In genomic region chr11:57496462-57497039, GRCm38 (mm10) we compare ENCODE assay signal across 22 mouse cellular contexts. TPM values are rescaled to one million over a fixed set of nuclear protein-coding genes. Genes with fewer than 3 reads are reported as not detected.
DNase-seq lines count a peak whose midpoint lies in the region; ATAC-seq lines count a peak whose summit lies in the region.
"Had no signal": no experiment of that assay in that cellular context is flagged by ENCODE, and none has a peak within 500 bp of the region (broad histone marks: within the 10 kb centered on the region; RNA-seq: fewer than 3 reads in every experiment).

No protein-coding gene starts in this region.

- H3K4me1 ChIP-seq in midbrain, embryonic 14.5 days (ENCODE audit: control insufficient read depth, insufficient read depth, low read length), result no peaks in the 10 kb centered on the region
- no peaks in the 10 kb centered on the region for H3K4me1 ChIP-seq in midbrain, embryonic 11.5 days (ENCODE audit: control insufficient read depth, insufficient read depth, low read length)
- no peaks in the 10 kb centered on the region for H3K4me1 ChIP-seq in midbrain, embryonic 16.5 days (ENCODE audit: control insufficient read depth, insufficient read depth, low read length)
- H3K4me1 ChIP-seq: kidney, embryonic 15.5 days; limb, embryonic 12.5 days; neural tube, embryonic 12.5 days had no signal

- 33% methylated on average over 3 of the region's 3 CpGs for WGBS in midbrain, embryonic 14.5 days
- 46% methylated on average over 3 of the region's 3 CpGs for WGBS in midbrain, embryonic 11.5 days
- WGBS in midbrain, embryonic 16.5 days, result 25% methylated on average over 3 of the region's 3 CpGs

- no peak overlapping the region for H3K9ac ChIP-seq in midbrain, embryonic 14.5 days (replicated peaks; ENCODE audit: low read length)
- no peak overlapping the region for H3K9ac ChIP-seq in midbrain, embryonic 11.5 days (ENCODE audit: low read length)
- no peak overlapping the region for H3K9ac ChIP-seq in midbrain, embryonic 16.5 days (ENCODE audit: low read depth, low read length)
- H3K9ac ChIP-seq: kidney, embryonic 15.5 days; limb, embryonic 12.5 days; liver, embryonic 13.5 days; neural tube, embryonic 12.5 days had no signal

- DNase-seq in adrenal gland, adult 2 months, result peak; percentile 36
- DNase-seq in adrenal gland, postnatal 4 days (ENCODE audit: low spot score in 2 of 2), result no peak
- DNase-seq in midbrain, embryonic 14.5 days, result peak; percentile 58
- no peak for DNase-seq in midbrain, embryonic 11.5 days (ENCODE audit: low spot score, missing footprints)
- DNase-seq in adipocyte (ENCODE audit: low spot score), result no peak
- DNase-seq in left cerebral cortex, postnatal 14 days (ENCODE audit: low spot score in 2 of 2), result no peak
- DNase-seq: cerebellum, adult 11-12 months; cerebellum, postnatal 25 days; embryo, embryonic 11 days; gastrocnemius, adult 2 months; heart, postnatal 10 days; kidney, postnatal 4 days; layer of hippocampus, adult 9-11 months; liver, embryonic 13.5 days; right cerebral cortex, postnatal 25 days had no signal

- no peaks in the 10 kb centered on the region for H3K9me3 ChIP-seq in midbrain, embryonic 14.5 days (ENCODE audit: control insufficient read depth, low read length)
- no peaks in the 10 kb centered on the region for H3K9me3 ChIP-seq in midbrain, embryonic 11.5 days (ENCODE audit: control insufficient read depth, low read length)
- no peaks in the 10 kb centered on the region for H3K9me3 ChIP-seq in midbrain, embryonic 16.5 days (replicated peaks; ENCODE audit: control insufficient read depth, low read length, poor library complexity, severe bottlenecking)
- H3K9me3 ChIP-seq: kidney, embryonic 15.5 days; limb, embryonic 12.5 days; liver, embryonic 13.5 days; neural tube, embryonic 12.5 days had no signal

- no peak overlapping the region for H3K4me3 ChIP-seq in midbrain, embryonic 14.5 days (replicated peaks; ENCODE audit: low read depth, low read length)
- H3K4me3 ChIP-seq in midbrain, embryonic 11.5 days (ENCODE audit: low read depth, low read length), result no peak overlapping the region
- no peak overlapping the region for H3K4me3 ChIP-seq in midbrain, embryonic 16.5 days (ENCODE audit: low read depth, low read length)
- H3K4me3 ChIP-seq: gastrocnemius, adult 2 months; kidney, embryonic 15.5 days; limb, embryonic 12.5 days; liver, embryonic 13.5 days; neural tube, embryonic 12.5 days had no signal

- ATAC-seq in midbrain, embryonic 14.5 days (ENCODE audit: low FRiP score, low TSS enrichment), result no peak
- no peak for ATAC-seq in midbrain, embryonic 11.5 days (ENCODE audit: low FRiP score)
- no peak for ATAC-seq in midbrain, embryonic 16.5 days
- no peak for ATAC-seq in erythroid progenitor cell, adult 5-6 weeks (replicated peaks; ENCODE audit: low FRiP score, poor library complexity, severe bottlenecking)
- ATAC-seq: CD4-positive, CD25-positive, alpha-beta regulatory T cell, adult 4 months had no signal

- 0 out of 2 replicates have a peak overlapping the region, but pooled peaks have one; percentile 32 for H3K27ac ChIP-seq in midbrain, embryonic 14.5 days (replicated peaks; ENCODE audit: low read depth, low read length)
- H3K27ac ChIP-seq in midbrain, embryonic 11.5 days (ENCODE audit: low read depth, low read length), result no peak overlapping the region; the same call in 1 of the 2 replicates
- H3K27ac ChIP-seq in midbrain, embryonic 16.5 days (ENCODE audit: low read length), result peak overlapping the region; percentile 28; the same call in 1 of the 2 replicates
- H3K27ac ChIP-seq: gastrocnemius, adult 2 months; kidney, embryonic 15.5 days; limb, embryonic 12.5 days; liver, embryonic 13.5 days; neural tube, embryonic 12.5 days had no signal

- no peaks in the 10 kb centered on the region for H3K27me3 ChIP-seq in midbrain, embryonic 14.5 days (ENCODE audit: control insufficient read depth, insufficient read depth, low read length)
- no peaks in the 10 kb centered on the region for H3K27me3 ChIP-seq in midbrain, embryonic 11.5 days (ENCODE audit: control insufficient read depth, insufficient read depth, low read length)
- no peaks in the 10 kb centered on the region for H3K27me3 ChIP-seq in midbrain, embryonic 16.5 days (ENCODE audit: control insufficient read depth, insufficient read depth, low read depth, low read length)
- H3K27me3 ChIP-seq: kidney, embryonic 15.5 days; limb, embryonic 12.5 days; liver, embryonic 13.5 days; neural tube, embryonic 12.5 days had no signal

- no peak overlapping the region for H3K4me2 ChIP-seq in midbrain, embryonic 14.5 days (ENCODE audit: low read length)
- no peak overlapping the region for H3K4me2 ChIP-seq in midbrain, embryonic 11.5 days
- no peak overlapping the region for H3K4me2 ChIP-seq in midbrain, embryonic 16.5 days (ENCODE audit: low read length)
- H3K4me2 ChIP-seq: heart, embryonic 11.5 days; kidney, embryonic 15.5 days; limb, embryonic 12.5 days; liver, embryonic 13.5 days; neural tube, embryonic 12.5 days had no signal

- intact Hi-C loops in left cerebral cortex, postnatal 14 days (cut with DNase I), result no loop called here

- peaks cover 74% of the 10 kb centered on the region for H3K36me3 ChIP-seq in midbrain, embryonic 14.5 days (ENCODE audit: control insufficient read depth, insufficient read depth, low read length)
- H3K36me3 ChIP-seq in midbrain, embryonic 11.5 days (ENCODE audit: control insufficient read depth, insufficient read depth, low read length), result peaks cover 8% of the 10 kb centered on the region; the same call in 1 of the 2 replicates
- H3K36me3 ChIP-seq in midbrain, embryonic 16.5 days (ENCODE audit: control insufficient read depth, insufficient read depth, low read length), result peaks cover 34% of the 10 kb centered on the region

RNA-seq across cellular contexts. Expression of gene Fam114a2, which starts 21.9 kb away (rescaled TPM):
- total RNA-seq in adrenal gland, adult 2 months (2021), result 10 to 100 TPM; 62.1 to 66.5 TPM
- polyA plus RNA-seq in adrenal gland, adult 2 months (2012; rRNA removed), result 18.1 and 22.7 TPM in 2 replicates
- 10 to 100 TPM; 54.9 to 60.5 TPM for total RNA-seq in adrenal gland, postnatal 4 days (2021)
- 62.4 and 70.0 TPM in 2 replicates for polyA plus RNA-seq in midbrain, embryonic 14.5 days (2014; fragmentation: Nextera tagmentation; extraction: Ambion mirVana)
- polyA plus RNA-seq in midbrain, embryonic 11.5 days (2014; fragmentation: Nextera tagmentation; extraction: Ambion mirVana), result 52.5 and 56.4 TPM in 2 replicates
- polyA plus RNA-seq in midbrain, embryonic 16.5 days (2015; fragmentation: Nextera tagmentation; extraction: Ambion mirVana), result 77.4 and 88.9 TPM in 2 replicates
- total RNA-seq in erythroid progenitor cell, adult 5-6 weeks (2015; ENCODE audit: low replicate concordance), result 16.3 and 23.1 TPM in 2 replicates
- total RNA-seq in erythroid progenitor cell, adult 5-6 weeks (2017; ENCODE audit: low replicate concordance), result 12.0 and 34.5 TPM in 2 replicates
- total RNA-seq in left cerebral cortex, postnatal 14 days (2021), result 10 to 100 TPM; 29.7 to 33.1 TPM

RNA-seq across cellular contexts. Expression of gene Mfap3, which starts 21.9 kb away (rescaled TPM):
- 10 to 100 TPM; 22.3 to 26.3 TPM for total RNA-seq in adrenal gland, adult 2 months (2021)
- 5.0 and 6.7 TPM in 2 replicates for polyA plus RNA-seq in adrenal gland, adult 2 months (2012; rRNA removed)
- total RNA-seq in adrenal gland, postnatal 4 days (2021), result 10 to 100 TPM; 41.0 to 45.2 TPM
- 53.4 and 68.1 TPM in 2 replicates for polyA plus RNA-seq in midbrain, embryonic 14.5 days (2014; fragmentation: Nextera tagmentation; extraction: Ambion mirVana)
- 61.9 and 66.0 TPM in 2 replicates for polyA plus RNA-seq in midbrain, embryonic 11.5 days (2014; fragmentation: Nextera tagmentation; extraction: Ambion mirVana)
- 63.8 and 64.3 TPM in 2 replicates for polyA plus RNA-seq in midbrain, embryonic 16.5 days (2015; fragmentation: Nextera tagmentation; extraction: Ambion mirVana)
- total RNA-seq in erythroid progenitor cell, adult 5-6 weeks (2015; ENCODE audit: low replicate concordance), result 16.9 and 22.6 TPM in 2 replicates
- 5.2 and 9.6 TPM in 2 replicates for total RNA-seq in erythroid progenitor cell, adult 5-6 weeks (2017; ENCODE audit: low replicate concordance)
- 10 to 100 TPM; 25.7 to 28.8 TPM for total RNA-seq in left cerebral cortex, postnatal 14 days (2021)

Comparison
In these comparisons a context has a peak if more than half of its experiments do, and no peak if none do; other contexts are left out.
1. DNase-seq: peak in adrenal gland, adult 2 months (single experiment) and midbrain, embryonic 14.5 days (single experiment); none in adrenal gland, postnatal 4 days (0 of 2), midbrain, embryonic 11.5 days (single experiment), adipocyte (single experiment) and left cerebral cortex, postnatal 14 days (0 of 2).